Mouse (Mus musculus): ENCODE data around the gene Slc22a23. TPM values are rescaled to one million over a fixed set of nuclear protein-coding genes. Genes with fewer than 3 reads are reported as not detected.

The Slc22a23 gene
- polyA plus RNA-seq, 1 experiment from 2014 or later, result 15.2 TPM

- Histone ChIP-seq H3K27ac (ENCODE audit: low read length) (no peak overlapping the region), H3K36me3 (ENCODE audit: control insufficient read depth, insufficient read depth, low read length) (peaks cover 12% of the 10 kb centered on the region), H3K27me3 (ENCODE audit: control insufficient read depth, insufficient read depth, low read depth, low read length) (no peaks in the 10 kb centered on the region), H3K4me1 (ENCODE audit: control insufficient read depth, insufficient read depth, low read length) (peaks cover 5% of the 10 kb centered on the region; the same call in 1 of the 2 replicates), H3K4me3 (ENCODE audit: low read depth, low read length) (no peak overlapping the region), H3K9ac (ENCODE audit: low read depth, low read length) (no peak overlapping the region), H3K9me3 (replicated peaks; ENCODE audit: control insufficient read depth, low read length, poor library complexity, severe bottlenecking) (no peaks in the 10 kb centered on the region), H3K4me2 (ENCODE audit: low read length) (no peak overlapping the region)
- WGBS, result 97% methylated on average over 5 of the region's 5 CpGs
- no peak for ATAC-seq
Measured at GRCm38 (mm10) chr13:34298674-34299073, 46.3 kb downstream of the Slc22a23 start.

GRCm38 (mm10) chr13:34298061-34298460, 46.9 kb downstream of the Slc22a23 start:
- H3K4me2 ChIP-seq (ENCODE audit: low read length), result no peak overlapping the region
- no peak overlapping the region for H3K9ac ChIP-seq (ENCODE audit: low read depth, low read length)
- H3K36me3 ChIP-seq (ENCODE audit: control insufficient read depth, insufficient read depth, low read length), result peaks cover 12% of the 10 kb centered on the region
- no peak overlapping the region for H3K27ac ChIP-seq (ENCODE audit: low read length)
- 98% methylated on average over 6 of the region's 6 CpGs for WGBS
- no peaks in the 10 kb centered on the region for H3K27me3 ChIP-seq (ENCODE audit: control insufficient read depth, insufficient read depth, low read depth, low read length)
- H3K4me3 ChIP-seq (ENCODE audit: low read depth, low read length), result no peak overlapping the region
- peaks cover 5% of the 10 kb centered on the region; the same call in 1 of the 2 replicates for H3K4me1 ChIP-seq (ENCODE audit: control insufficient read depth, insufficient read depth, low read length)
- no peak for ATAC-seq
- H3K9me3 ChIP-seq (replicated peaks; ENCODE audit: control insufficient read depth, low read length, poor library complexity, severe bottlenecking), result no peaks in the 10 kb centered on the region

GRCm38 (mm10) chr13:34295787-34296435, 49.1 kb downstream of the Slc22a23 start:
- no peak overlapping the region for H3K4me3 ChIP-seq (ENCODE audit: low read depth, low read length)
- 95% methylated on average over 12 of the region's 12 CpGs for WGBS
- H3K4me1 ChIP-seq (ENCODE audit: control insufficient read depth, insufficient read depth, low read length), result no peaks in the 10 kb centered on the region; the same call in 1 of the 2 replicates
- ATAC-seq, result no peak
- H3K27ac ChIP-seq (ENCODE audit: low read length), result no peak overlapping the region
- H3K4me2 ChIP-seq (ENCODE audit: low read length), result no peak overlapping the region
- H3K9me3 ChIP-seq (replicated peaks; ENCODE audit: control insufficient read depth, low read length, poor library complexity, severe bottlenecking), result no peaks in the 10 kb centered on the region
- H3K27me3 ChIP-seq (ENCODE audit: control insufficient read depth, insufficient read depth, low read depth, low read length), result no peaks in the 10 kb centered on the region
- H3K36me3 ChIP-seq (ENCODE audit: control insufficient read depth, insufficient read depth, low read length), result peaks cover 12% of the 10 kb centered on the region
- H3K9ac ChIP-seq (ENCODE audit: low read depth, low read length), result no peak overlapping the region

GRCm38 (mm10) chr13:34294212-34294611, 50.8 kb downstream of the Slc22a23 start:
- H3K4me3 ChIP-seq (ENCODE audit: low read depth, low read length), result no peak overlapping the region
- no peak overlapping the region for H3K27ac ChIP-seq (ENCODE audit: low read length)
- H3K9me3 ChIP-seq (replicated peaks; ENCODE audit: control insufficient read depth, low read length, poor library complexity, severe bottlenecking), result no peaks in the 10 kb centered on the region
- H3K4me1 ChIP-seq (ENCODE audit: control insufficient read depth, insufficient read depth, low read length), result no peaks in the 10 kb centered on the region
- no peaks in the 10 kb centered on the region for H3K27me3 ChIP-seq (ENCODE audit: control insufficient read depth, insufficient read depth, low read depth, low read length)
- 68% methylated on average over 4 of the region's 4 CpGs for WGBS
- ATAC-seq, result no peak
- H3K9ac ChIP-seq (ENCODE audit: low read depth, low read length), result no peak overlapping the region
- peaks cover 12% of the 10 kb centered on the region for H3K36me3 ChIP-seq (ENCODE audit: control insufficient read depth, insufficient read depth, low read length)
- no peak overlapping the region for H3K4me2 ChIP-seq (ENCODE audit: low read length)

DNA sequence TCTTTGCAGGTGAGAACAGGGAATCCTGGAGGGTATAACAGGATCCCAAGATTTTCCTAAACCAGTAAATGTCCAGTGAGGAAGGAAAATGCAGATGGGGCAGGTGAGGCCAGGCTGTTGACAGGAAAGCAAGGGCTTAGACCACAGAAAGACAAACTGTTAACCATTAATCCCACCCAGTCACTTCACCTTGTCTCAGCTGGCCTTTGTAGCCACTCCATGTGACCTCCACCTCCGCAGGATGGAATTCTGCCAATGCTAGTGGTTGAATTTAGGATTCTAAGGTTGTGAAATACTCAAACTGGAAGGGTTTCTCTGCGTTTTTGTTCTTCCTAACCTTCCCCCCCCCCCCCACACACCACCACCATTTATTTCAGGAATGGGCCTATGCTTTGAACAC, 52.9 kb downstream of the Slc22a23 start:
- no peaks in the 10 kb centered on the region for H3K9me3 ChIP-seq (replicated peaks; ENCODE audit: control insufficient read depth, low read length, poor library complexity, severe bottlenecking)
- no peak overlapping the region for H3K9ac ChIP-seq (ENCODE audit: low read depth, low read length)
- no peak overlapping the region for H3K27ac ChIP-seq (ENCODE audit: low read length)
- peaks cover 15% of the 10 kb centered on the region for H3K4me1 ChIP-seq (ENCODE audit: control insufficient read depth, insufficient read depth, low read length)
- H3K36me3 ChIP-seq (ENCODE audit: control insufficient read depth, insufficient read depth, low read length), result no peaks in the 10 kb centered on the region
- no peak overlapping the region for H3K4me3 ChIP-seq (ENCODE audit: low read depth, low read length)
- H3K4me2 ChIP-seq (ENCODE audit: low read length), result no peak overlapping the region
- WGBS, result 64% methylated on average over 2 of the region's 2 CpGs
- no peak for ATAC-seq
- no peaks in the 10 kb centered on the region for H3K27me3 ChIP-seq (ENCODE audit: control insufficient read depth, insufficient read depth, low read depth, low read length)

- Histone ChIP-seq H3K36me3 (ENCODE audit: control insufficient read depth, insufficient read depth, low read length) (no peaks in the 10 kb centered on the region), H3K9ac (ENCODE audit: low read depth, low read length) (no peak overlapping the region), H3K27me3 (ENCODE audit: control insufficient read depth, insufficient read depth, low read depth, low read length) (no peaks in the 10 kb centered on the region), H3K4me2 (ENCODE audit: low read length) (no peak overlapping the region), H3K4me3 (ENCODE audit: low read depth, low read length) (no peak overlapping the region), H3K27ac (ENCODE audit: low read length) (no peak overlapping the region), H3K9me3 (replicated peaks; ENCODE audit: control insufficient read depth, low read length, poor library complexity, severe bottlenecking) (no peaks in the 10 kb centered on the region), H3K4me1 (ENCODE audit: control insufficient read depth, insufficient read depth, low read length) (peaks cover 17% of the 10 kb centered on the region)
- ATAC-seq, result no peak
- 90% methylated on average over 1 of the region's 1 CpGs for WGBS
Measured at GRCm38 (mm10) chr13:34290346-34290745, 54.6 kb downstream of the Slc22a23 start.

- Histone ChIP-seq H3K27me3 (ENCODE audit: control insufficient read depth, insufficient read depth, low read depth, low read length) (no peaks in the 10 kb centered on the region), H3K4me3 (ENCODE audit: low read depth, low read length) (no peak overlapping the region), H3K27ac (ENCODE audit: low read length) (no peak overlapping the region), H3K4me1 (ENCODE audit: control insufficient read depth, insufficient read depth, low read length) (peaks cover 17% of the 10 kb centered on the region), H3K36me3 (ENCODE audit: control insufficient read depth, insufficient read depth, low read length) (no peaks in the 10 kb centered on the region), H3K4me2 (ENCODE audit: low read length) (no peak overlapping the region), H3K9ac (ENCODE audit: low read depth, low read length) (no peak overlapping the region), H3K9me3 (replicated peaks; ENCODE audit: control insufficient read depth, low read length, poor library complexity, severe bottlenecking) (no peaks in the 10 kb centered on the region)
- 84% methylated on average over 2 of the region's 2 CpGs for WGBS
- ATAC-seq, result no peak
Measured at GRCm38 (mm10) chr13:34289567-34289966, 55.4 kb downstream of the Slc22a23 start.

- 4% methylated on average over 2 of the region's 2 CpGs for WGBS
- Histone ChIP-seq H3K27me3 (ENCODE audit: control insufficient read depth, insufficient read depth, low read depth, low read length) (no peaks in the 10 kb centered on the region), H3K27ac (ENCODE audit: low read length) (no peak overlapping the region), H3K4me3 (ENCODE audit: low read depth, low read length) (no peak overlapping the region), H3K9me3 (replicated peaks; ENCODE audit: control insufficient read depth, low read length, poor library complexity, severe bottlenecking) (no peaks in the 10 kb centered on the region), H3K36me3 (ENCODE audit: control insufficient read depth, insufficient read depth, low read length) (no peaks in the 10 kb centered on the region), H3K9ac (ENCODE audit: low read depth, low read length) (no peak overlapping the region), H3K4me1 (ENCODE audit: control insufficient read depth, insufficient read depth, low read length) (peaks cover 17% of the 10 kb centered on the region), H3K4me2 (ENCODE audit: low read length) (no peak overlapping the region)
- no peak for ATAC-seq
Measured at GRCm38 (mm10) chr13:34288129-34288528, 56.9 kb downstream of the Slc22a23 start.

DNA sequence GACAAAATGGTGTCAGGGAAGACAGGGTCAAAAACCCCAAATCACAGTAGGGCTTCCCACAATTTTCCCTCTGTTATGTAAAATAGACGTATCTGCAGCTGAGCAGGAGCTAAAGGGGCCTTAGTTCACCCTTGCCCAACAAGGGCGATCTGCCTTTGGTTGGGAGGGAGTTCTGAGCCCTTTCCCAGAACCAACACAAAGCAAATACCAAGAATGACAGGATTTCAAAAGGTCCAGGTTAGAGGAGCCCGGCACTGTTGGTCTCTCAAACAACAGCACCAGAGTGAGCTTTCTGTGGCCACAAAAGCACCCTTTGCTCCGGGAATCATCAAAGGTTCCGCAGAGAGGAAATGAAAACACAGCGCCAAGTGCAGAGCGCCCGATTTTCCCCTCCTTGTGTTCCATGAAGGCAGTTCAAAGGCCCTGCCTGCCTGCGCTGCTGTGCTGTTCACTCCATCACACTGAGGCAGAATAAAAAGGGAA, 57.3 kb downstream of the Slc22a23 start:
- H3K9ac ChIP-seq (ENCODE audit: low read depth, low read length), result no peak overlapping the region
- peak overlapping the region; percentile 35; the same call in 1 of the 2 replicates for H3K27ac ChIP-seq (ENCODE audit: low read length)
- WGBS, result 6% methylated on average over 9 of the region's 9 CpGs
- H3K4me1 ChIP-seq (ENCODE audit: control insufficient read depth, insufficient read depth, low read length), result peaks cover 17% of the 10 kb centered on the region
- peak; percentile 80 for ATAC-seq
- H3K9me3 ChIP-seq (replicated peaks; ENCODE audit: control insufficient read depth, low read length, poor library complexity, severe bottlenecking), result no peaks in the 10 kb centered on the region
- no peaks in the 10 kb centered on the region for H3K27me3 ChIP-seq (ENCODE audit: control insufficient read depth, insufficient read depth, low read depth, low read length)
- no peak overlapping the region for H3K4me2 ChIP-seq (ENCODE audit: low read length)
- no peak overlapping the region for H3K4me3 ChIP-seq (ENCODE audit: low read depth, low read length)
- H3K36me3 ChIP-seq (ENCODE audit: control insufficient read depth, insufficient read depth, low read length), result no peaks in the 10 kb centered on the region

Measured in midbrain, embryonic 16.5 days (tissue).